Mouse (Mus musculus) olfactory bulb, adult 2 months (tissue): ENCODE measurements around the gene Nde1.

Experiments used
- CTCF ChIP-seq: fragments of 200-500 bp; IDR thresholded peaks from 2 replicates; pipeline ENCODE4 v1.5.1; 2012; ENCODE audit warnings: low read depth, mild to moderate bottlenecking, low read length, moderate library complexity; ENCODE audit not compliant: insufficient read depth
- POLR2A ChIP-seq: fragments of 200-500 bp; IDR thresholded peaks from 2 replicates; pipeline ENCODE4 v1.6.1; 2012; ENCODE audit warnings: mild to moderate bottlenecking, low read depth, low read length, moderate library complexity; ENCODE audit not compliant: insufficient read depth

DNA sequence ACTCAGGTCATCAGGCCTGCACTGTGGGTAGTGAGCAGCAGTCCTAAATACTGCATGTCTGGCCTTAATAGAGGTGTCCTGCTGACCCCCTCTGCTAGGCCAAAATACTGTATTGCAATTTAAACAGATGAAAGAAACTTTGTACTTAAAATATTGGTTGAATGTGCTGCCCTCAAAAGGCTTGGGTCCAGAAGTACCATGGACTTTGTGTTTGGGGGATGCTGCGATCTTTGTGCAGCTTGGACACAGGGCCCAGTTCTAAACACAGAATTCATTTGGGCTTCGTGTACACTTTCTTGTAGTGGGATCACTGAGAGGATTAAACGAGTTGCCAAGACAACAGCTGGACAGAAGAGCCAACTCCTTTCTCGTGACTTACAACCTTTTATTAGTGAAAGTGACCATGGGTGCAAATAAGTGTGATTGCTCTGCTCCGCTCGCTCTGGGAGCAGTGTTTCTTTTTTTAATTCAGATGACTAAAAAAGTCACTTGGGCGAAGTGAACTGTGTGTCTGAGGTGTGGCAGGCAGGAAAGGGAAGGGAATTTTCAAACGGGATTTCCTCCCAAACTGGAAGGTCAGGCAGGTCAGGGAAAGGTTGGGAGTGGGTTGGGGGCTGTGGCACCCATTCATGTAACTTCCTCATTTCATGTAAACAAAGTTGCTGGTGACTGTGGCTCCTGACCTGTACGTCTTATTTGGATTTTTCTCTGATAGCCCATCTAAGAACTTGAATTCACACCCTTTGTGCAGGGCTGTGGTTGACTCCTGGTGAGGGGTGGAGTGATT, 31.3 kb downstream of the Nde1 start:
- no peak for TF ChIP-seq CTCF
- TF ChIP-seq POLR2A, result no peak
